Mouse (Mus musculus): ENCODE data around the gene Lin54. TPM values are rescaled to one million over a fixed set of nuclear protein-coding genes. Genes with fewer than 3 reads are reported as not detected.
A peak's percentile ranks its signal among the peaks of the same experiment; 100 is the strongest.

Gene Lin54
- 31.9 and 34.9 TPM in 2 replicates for polyA plus RNA-seq (2011; ENCODE audit: insufficient read depth, insufficient read length, low read depth, missing spikeins)

DNA sequence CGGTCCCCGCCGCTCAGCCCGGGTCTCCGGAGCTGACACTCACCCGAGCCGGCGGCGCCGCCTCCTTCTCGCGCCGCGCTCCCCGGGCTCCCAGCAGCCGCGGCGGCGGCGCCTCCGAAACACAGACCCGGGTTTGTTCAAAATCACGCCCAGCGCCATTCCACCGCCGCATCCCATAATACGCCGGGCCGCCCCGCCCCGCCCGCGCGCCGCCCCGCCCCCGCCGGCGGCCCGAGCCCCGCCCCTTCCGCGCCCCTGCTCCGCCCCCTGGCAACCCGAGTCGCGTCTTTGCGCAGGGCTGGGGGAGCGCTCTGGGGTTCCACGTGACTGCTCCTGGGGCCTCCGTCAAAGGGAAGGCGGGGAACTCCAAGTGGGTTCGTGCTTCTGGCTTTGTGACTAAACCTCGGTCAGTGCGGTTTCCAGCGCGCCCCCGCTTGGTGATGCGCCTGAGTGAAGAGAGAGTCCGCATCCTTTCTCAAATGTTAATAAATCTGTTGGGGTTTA, at the start of gene Lin54:
Gene Lin54, minus strand, starts transcription at position 182 of the 504 bp plus-strand sequence.
- Histone ChIP-seq H3K27me3 (ENCODE audit: control insufficient read depth, insufficient read depth, low read length, poor library complexity, severe bottlenecking) (no peaks in the 10 kb centered on the region), H3K4me3 (ENCODE audit: low read depth, low read length) (peak within 1 kb of the TSS; percentile 83), H3K9ac (ENCODE audit: low read depth, poor library complexity, severe bottlenecking) (peak within 1 kb of the TSS; percentile 66), H3K9me3 (replicated peaks; ENCODE audit: control insufficient read depth, insufficient read depth, low read length, poor library complexity, severe bottlenecking) (no peaks in the 10 kb centered on the region), H3K4me1 (ENCODE audit: control insufficient read depth, insufficient read depth, low read length) (no peaks in the 10 kb centered on the region), H3K27ac (ENCODE audit: insufficient read depth, low read length) (no peak within 1 kb of the TSS; the same call in 1 of the 2 replicates), H3K36me3 (ENCODE audit: control insufficient read depth, insufficient read depth, low read length, poor library complexity, severe bottlenecking) (no peaks in the 10 kb centered on the region)
- TF ChIP-seq CTCF (IDR thresholded peaks at IDR 0.05; ENCODE audit: low read depth, low read length): peak; percentile 35
- TF ChIP-seq POLR2A (IDR thresholded peaks at IDR 0.05; ENCODE audit: insufficient read depth, low read length): no peak
- TF ChIP-seq EP300 (IDR thresholded peaks at IDR 0.05; ENCODE audit: insufficient read depth, low read depth, low read length): peak; percentile 34; the same call in 1 of the 2 replicates

DNA sequence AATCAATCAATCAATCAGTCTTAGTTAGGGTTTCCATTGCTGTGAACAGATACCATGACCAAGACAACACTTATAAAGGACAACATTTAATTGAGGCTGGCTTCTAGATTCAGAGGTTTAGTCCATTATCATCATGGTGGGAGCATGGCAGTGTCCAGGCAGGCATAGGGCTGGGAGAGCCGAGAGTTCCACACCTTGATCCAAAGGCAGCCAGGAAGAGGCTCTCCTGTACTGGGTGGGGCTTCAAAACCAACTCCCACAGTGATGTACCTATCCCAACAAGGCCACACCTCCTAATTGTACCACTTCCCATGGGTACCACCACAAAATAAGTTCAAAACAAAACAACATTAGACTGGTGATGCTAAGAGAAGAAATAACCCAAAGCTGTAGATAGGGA, 49.7 kb upstream of the Lin54 start:
- no peak overlapping the region for H3K9ac ChIP-seq (ENCODE audit: low read depth, poor library complexity, severe bottlenecking)
- TF ChIP-seq EP300 (IDR thresholded peaks at IDR 0.05; ENCODE audit: insufficient read depth, low read depth, low read length) (no peak), CTCF (IDR thresholded peaks at IDR 0.05; ENCODE audit: low read depth, low read length) (no peak), POLR2A (IDR thresholded peaks at IDR 0.05; ENCODE audit: insufficient read depth, low read length) (no peak)
- H3K4me1 ChIP-seq (ENCODE audit: control insufficient read depth, insufficient read depth, low read length): no peaks in the 10 kb centered on the region
- no peak overlapping the region for H3K27ac ChIP-seq (ENCODE audit: insufficient read depth, low read length)
- no peaks in the 10 kb centered on the region for H3K27me3 ChIP-seq (ENCODE audit: control insufficient read depth, insufficient read depth, low read length, poor library complexity, severe bottlenecking)
- H3K9me3 ChIP-seq (replicated peaks; ENCODE audit: control insufficient read depth, insufficient read depth, low read length, poor library complexity, severe bottlenecking): no peaks in the 10 kb centered on the region
- H3K4me3 ChIP-seq (ENCODE audit: low read depth, low read length): no peak overlapping the region
- peaks cover 22% of the 10 kb centered on the region for H3K36me3 ChIP-seq (ENCODE audit: control insufficient read depth, insufficient read depth, low read length, poor library complexity, severe bottlenecking)

DNA sequence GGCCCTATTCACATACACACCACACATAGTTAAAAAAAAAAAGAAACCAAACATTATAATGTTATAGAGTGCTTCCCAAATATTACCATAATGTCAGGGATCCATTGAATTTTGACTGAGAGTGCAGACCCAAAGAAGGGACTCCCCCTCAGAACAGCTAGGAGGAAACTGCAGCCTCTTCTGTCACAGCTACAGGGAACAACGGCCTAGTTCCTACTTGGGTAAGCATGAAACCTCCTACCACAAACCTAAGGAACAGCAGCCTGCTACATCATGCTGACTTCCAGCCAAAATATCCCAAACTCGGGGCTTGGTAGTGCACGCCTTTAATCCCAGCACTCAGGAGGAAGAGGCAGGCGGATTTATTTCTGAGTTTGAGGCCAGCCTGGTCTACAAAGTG, 48.9 kb upstream of the Lin54 start:
- TF ChIP-seq POLR2A (IDR thresholded peaks at IDR 0.05; ENCODE audit: insufficient read depth, low read length): no peak
- no peak for TF ChIP-seq CTCF (IDR thresholded peaks at IDR 0.05; ENCODE audit: low read depth, low read length)
- TF ChIP-seq EP300 (IDR thresholded peaks at IDR 0.05; ENCODE audit: insufficient read depth, low read depth, low read length): no peak
- no peak overlapping the region for H3K9ac ChIP-seq (ENCODE audit: low read depth, poor library complexity, severe bottlenecking)
- H3K36me3 ChIP-seq (ENCODE audit: control insufficient read depth, insufficient read depth, low read length, poor library complexity, severe bottlenecking): peaks cover 22% of the 10 kb centered on the region
- H3K27ac ChIP-seq (ENCODE audit: insufficient read depth, low read length): no peak overlapping the region
- no peak overlapping the region for H3K4me3 ChIP-seq (ENCODE audit: low read depth, low read length)
- H3K4me1 ChIP-seq (ENCODE audit: control insufficient read depth, insufficient read depth, low read length): no peaks in the 10 kb centered on the region
- H3K27me3 ChIP-seq (ENCODE audit: control insufficient read depth, insufficient read depth, low read length, poor library complexity, severe bottlenecking): no peaks in the 10 kb centered on the region
- H3K9me3 ChIP-seq (replicated peaks; ENCODE audit: control insufficient read depth, insufficient read depth, low read length, poor library complexity, severe bottlenecking): no peaks in the 10 kb centered on the region

DNA sequence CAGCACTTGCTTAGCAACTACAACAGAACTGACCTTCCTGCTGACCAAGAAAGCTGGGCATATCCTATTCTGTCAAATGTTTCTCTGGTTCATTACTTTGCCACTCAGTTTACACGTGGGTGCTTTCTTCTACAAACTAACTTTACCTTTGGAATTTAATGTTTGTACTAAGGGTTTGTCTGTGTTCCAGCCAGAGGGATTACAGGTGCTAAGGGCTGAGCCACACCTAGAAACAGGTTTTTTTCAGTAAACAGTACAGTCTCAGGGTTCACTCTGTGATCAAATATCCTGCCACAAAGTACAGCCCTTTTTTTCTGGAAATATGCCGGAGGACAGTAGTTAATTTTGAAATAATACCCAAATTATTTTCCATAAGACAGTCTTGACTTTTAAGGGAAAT, 47.8 kb upstream of the Lin54 start:
- H3K27me3 ChIP-seq (ENCODE audit: control insufficient read depth, insufficient read depth, low read length, poor library complexity, severe bottlenecking): no peaks in the 10 kb centered on the region
- no peak for TF ChIP-seq EP300 (IDR thresholded peaks at IDR 0.05; ENCODE audit: insufficient read depth, low read depth, low read length)
- TF ChIP-seq CTCF (IDR thresholded peaks at IDR 0.05; ENCODE audit: low read depth, low read length): no peak
- no peak for TF ChIP-seq POLR2A (IDR thresholded peaks at IDR 0.05; ENCODE audit: insufficient read depth, low read length)
- no peak overlapping the region for H3K4me3 ChIP-seq (ENCODE audit: low read depth, low read length)
- H3K4me1 ChIP-seq (ENCODE audit: control insufficient read depth, insufficient read depth, low read length): no peaks in the 10 kb centered on the region
- peaks cover 25% of the 10 kb centered on the region for H3K36me3 ChIP-seq (ENCODE audit: control insufficient read depth, insufficient read depth, low read length, poor library complexity, severe bottlenecking)
- H3K27ac ChIP-seq (ENCODE audit: insufficient read depth, low read length): no peak overlapping the region
- H3K9ac ChIP-seq (ENCODE audit: low read depth, poor library complexity, severe bottlenecking): no peak overlapping the region
- H3K9me3 ChIP-seq (replicated peaks; ENCODE audit: control insufficient read depth, insufficient read depth, low read length, poor library complexity, severe bottlenecking): no peaks in the 10 kb centered on the region

DNA sequence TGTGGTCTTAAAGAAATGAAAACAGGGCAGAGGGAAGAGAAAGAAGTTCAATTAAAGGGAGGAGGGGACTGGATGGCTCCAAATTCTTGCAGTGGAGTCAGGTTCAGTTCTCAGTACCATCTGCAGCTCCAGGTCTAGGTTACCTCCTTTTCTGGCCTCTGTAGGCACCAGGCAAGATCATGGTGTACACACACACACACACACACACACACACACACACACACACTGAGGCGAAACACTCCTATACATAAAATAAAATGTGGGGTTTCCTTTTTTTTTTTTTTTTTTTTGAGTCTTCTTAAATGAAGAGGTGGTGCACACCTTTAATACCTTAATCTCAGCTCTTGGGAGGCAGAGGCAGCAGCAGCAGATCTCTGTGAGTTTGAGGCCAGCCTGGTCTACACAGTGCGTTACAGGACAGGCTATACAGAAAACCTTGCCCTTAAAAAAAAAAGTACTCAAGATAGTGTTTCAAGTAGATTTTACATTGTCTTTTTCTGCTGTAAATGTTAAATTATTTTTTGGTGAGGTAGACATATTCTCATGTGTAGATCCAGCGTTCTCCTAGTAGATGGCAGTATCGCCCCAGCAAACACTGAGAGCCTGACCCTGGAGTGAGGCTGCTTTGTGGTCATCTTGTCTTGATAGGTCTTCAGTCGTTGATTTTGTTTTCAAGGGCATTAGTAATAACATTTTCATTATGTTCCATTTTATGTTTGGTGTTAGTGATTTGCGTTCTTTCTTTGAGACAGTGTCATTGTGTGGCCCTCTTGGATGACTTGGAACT, 46.0 kb upstream of the Lin54 start:
- Histone ChIP-seq H3K27me3 (ENCODE audit: control insufficient read depth, insufficient read depth, low read length, poor library complexity, severe bottlenecking) (no peaks in the 10 kb centered on the region), H3K36me3 (ENCODE audit: control insufficient read depth, insufficient read depth, low read length, poor library complexity, severe bottlenecking) (peaks cover 31% of the 10 kb centered on the region), H3K27ac (ENCODE audit: insufficient read depth, low read length) (no peak overlapping the region), H3K4me1 (ENCODE audit: control insufficient read depth, insufficient read depth, low read length) (no peaks in the 10 kb centered on the region), H3K9ac (ENCODE audit: low read depth, poor library complexity, severe bottlenecking) (no peak overlapping the region), H3K9me3 (replicated peaks; ENCODE audit: control insufficient read depth, insufficient read depth, low read length, poor library complexity, severe bottlenecking) (no peaks in the 10 kb centered on the region), H3K4me3 (ENCODE audit: low read depth, low read length) (no peak overlapping the region)
- TF ChIP-seq CTCF (IDR thresholded peaks at IDR 0.05; ENCODE audit: low read depth, low read length) (no peak), POLR2A (IDR thresholded peaks at IDR 0.05; ENCODE audit: insufficient read depth, low read length) (no peak), EP300 (IDR thresholded peaks at IDR 0.05; ENCODE audit: insufficient read depth, low read depth, low read length) (no peak)

DNA sequence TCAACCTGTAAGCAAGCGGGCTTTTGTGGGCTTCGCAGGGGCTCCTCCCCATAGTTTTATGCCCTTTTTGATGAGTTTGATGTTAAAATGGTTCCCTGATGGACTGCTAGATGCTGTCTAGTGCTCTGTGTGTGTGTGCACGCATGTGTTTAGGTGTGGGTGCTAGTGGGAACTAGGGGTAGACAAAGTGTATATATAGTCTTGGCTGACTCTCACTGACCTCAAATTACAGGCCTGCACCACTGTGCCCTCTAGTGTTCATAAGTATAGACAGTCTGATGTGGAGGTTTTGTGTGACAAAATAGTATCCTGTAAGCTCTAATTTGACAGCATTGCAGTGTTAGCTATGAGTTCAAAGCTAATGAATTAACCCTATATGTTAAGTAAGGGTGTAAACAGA, 36.2 kb upstream of the Lin54 start:
- H3K36me3 ChIP-seq (ENCODE audit: control insufficient read depth, insufficient read depth, low read length, poor library complexity, severe bottlenecking): peaks cover 18% of the 10 kb centered on the region
- no peak overlapping the region for H3K27ac ChIP-seq (ENCODE audit: insufficient read depth, low read length)
- no peak overlapping the region for H3K9ac ChIP-seq (ENCODE audit: low read depth, poor library complexity, severe bottlenecking)
- H3K4me1 ChIP-seq (ENCODE audit: control insufficient read depth, insufficient read depth, low read length): no peaks in the 10 kb centered on the region
- TF ChIP-seq EP300 (IDR thresholded peaks at IDR 0.05; ENCODE audit: insufficient read depth, low read depth, low read length) (no peak), CTCF (IDR thresholded peaks at IDR 0.05; ENCODE audit: low read depth, low read length) (peak; percentile 40)
- H3K27me3 ChIP-seq (ENCODE audit: control insufficient read depth, insufficient read depth, low read length, poor library complexity, severe bottlenecking): no peaks in the 10 kb centered on the region
- no peak overlapping the region for H3K4me3 ChIP-seq (ENCODE audit: low read depth, low read length)
- no peaks in the 10 kb centered on the region for H3K9me3 ChIP-seq (replicated peaks; ENCODE audit: control insufficient read depth, insufficient read depth, low read length, poor library complexity, severe bottlenecking)

Measured in ES-Bruce4 (cell line).